Mouse (Mus musculus) cortical plate, adult 2 months (tissue): Measurements from ENCODE around the gene Fv1.

Experiments
- CTCF ChIP-seq: fragments of 200-500 bp; IDR thresholded peaks from 2 replicates; pipeline ENCODE4 v1.5.1; 2011; ENCODE audit warnings: mild to moderate bottlenecking, control low read depth, low read length; ENCODE audit not compliant: insufficient read depth; ENCODE audit errors: extremely low read depth
- POLR2A ChIP-seq: fragments of 200-500 bp; IDR thresholded peaks from 2 replicates; pipeline ENCODE4 v1.6.1; 2011; ENCODE audit warnings: mild to moderate bottlenecking, low read length, control low read depth; ENCODE audit not compliant: insufficient read depth; ENCODE audit errors: extremely low read depth

DNA sequence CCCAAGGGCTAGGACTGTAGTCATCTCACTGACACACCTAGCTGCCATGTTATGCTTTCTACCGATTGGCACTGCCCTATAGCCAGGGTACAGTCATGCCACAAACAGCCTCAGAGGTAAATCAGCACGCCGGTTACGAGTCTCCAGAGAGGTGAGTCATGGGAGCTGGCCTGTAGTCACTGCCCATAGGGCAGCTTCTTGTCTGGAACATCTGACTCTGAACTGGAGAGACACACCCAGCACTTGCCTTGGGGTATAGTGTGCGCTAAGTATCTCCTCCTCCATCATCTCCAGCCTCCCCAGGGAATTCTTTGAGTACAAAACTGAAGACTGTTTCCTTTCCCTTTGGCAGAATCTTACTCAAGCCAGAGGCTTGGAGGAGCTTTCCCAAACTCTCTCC is 37.5 kb downstream of the Fv1 start:
- no peak for TF ChIP-seq POLR2A
- TF ChIP-seq CTCF: no peak
